Comparison of ENCODE assay signal across 8 mouse cellular contexts in the genomic region with DNA sequence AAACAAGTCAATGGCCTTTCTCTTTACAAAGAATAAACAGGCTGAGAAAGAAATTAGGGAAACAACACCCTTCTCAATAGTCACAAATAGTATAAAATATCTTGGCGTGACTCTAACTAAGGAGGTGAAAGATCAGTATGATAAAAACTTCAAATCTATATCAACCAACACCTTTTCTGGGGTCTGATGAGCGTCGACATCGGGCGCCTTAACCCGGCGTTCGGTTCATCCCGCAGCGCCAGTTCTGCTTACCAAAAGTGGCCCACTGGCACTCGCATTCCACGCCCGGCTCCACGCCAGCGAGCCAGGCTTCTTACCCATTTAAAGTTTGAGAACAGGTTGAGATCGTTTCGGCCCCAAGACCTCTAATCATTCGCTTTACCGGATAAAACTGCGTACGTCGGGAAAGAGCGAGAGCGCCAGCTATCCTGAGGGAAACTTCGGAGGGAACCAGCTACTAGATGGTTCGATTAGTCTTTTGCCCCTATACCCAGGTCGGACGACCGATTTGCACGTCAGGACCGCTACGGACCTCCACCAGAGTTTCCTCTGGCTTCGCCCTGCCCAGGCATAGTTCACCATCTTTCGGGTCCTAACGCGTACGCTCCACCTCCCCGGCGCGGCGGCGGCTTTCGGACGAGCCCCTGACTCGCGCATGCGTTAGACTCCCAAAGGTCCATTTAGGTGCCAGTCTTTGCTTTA.
DNase-seq lines count a peak whose midpoint lies in the region; ATAC-seq lines count a peak whose summit lies in the region.
"Not testable (repeated sequence)": the region's sequence is repeated elsewhere in the genome, so short reads cannot be mapped to it uniquely, and the experiment has no call there.

No protein-coding gene starts in this region.

- H3K27ac ChIP-seq in hindbrain, embryonic 13.5 days; lung, embryonic 16.5 days (ENCODE audit: low read length): not testable (repeated sequence)

- H3K4me1 ChIP-seq in hindbrain, embryonic 13.5 days (replicated peaks) = peaks cover 35% of the 10 kb centered on the region
- H3K4me1 ChIP-seq in lung, embryonic 16.5 days (replicated peaks; ENCODE audit: control insufficient read depth, insufficient read depth, low read length) = not testable (repeated sequence)

- 78% methylated on average over 47 of the region's 47 CpGs for WGBS in hindbrain, embryonic 13.5 days
- WGBS in lung, embryonic 16.5 days = 73% methylated on average over 47 of the region's 47 CpGs

- H3K4me2 ChIP-seq in hindbrain, embryonic 13.5 days; lung, embryonic 16.5 days (ENCODE audit: low read depth, low read length): not testable (repeated sequence)

- not testable (repeated sequence) for H3K9me3 ChIP-seq in hindbrain, embryonic 13.5 days; lung, embryonic 16.5 days (ENCODE audit: control insufficient read depth, low read length)

- peak; percentile 96 for DNase-seq in MEL-GATA-1-ER (ENCODE audit: extremely low read depth, low read depth)
- DNase-seq in cerebellum, adult 9-11 months = peak; percentile 90
- DNase-seq in frontal cortex, postnatal 25 days (ENCODE audit: low spot score in 2 of 2) = peak; percentile 100
- peak; percentile 100 for DNase-seq in layer of hippocampus, postnatal 10 days (ENCODE audit: low spot score in 2 of 2)
- DNase-seq in ovary, postnatal 10 days (ENCODE audit: low spot score) = peak; percentile 100
- DNase-seq in thymus, postnatal 10 days (ENCODE audit: low spot score in 2 of 2) = peak; percentile 97 to 100

- not testable (repeated sequence) for H3K4me3 ChIP-seq in hindbrain, embryonic 13.5 days; lung, embryonic 16.5 days (ENCODE audit: low read length)

- ATAC-seq in hindbrain, embryonic 13.5 days (ENCODE audit: low FRiP score) = peak; percentile 99
- ATAC-seq in lung, embryonic 16.5 days (ENCODE audit: low read depth) = peak; percentile 100

- not testable (repeated sequence) for H3K9ac ChIP-seq in hindbrain, embryonic 13.5 days; lung, embryonic 16.5 days (ENCODE audit: low read length)

- H3K27me3 ChIP-seq in hindbrain, embryonic 13.5 days; lung, embryonic 16.5 days (ENCODE audit: control insufficient read depth, insufficient read depth, low read depth, low read length): not testable (repeated sequence)

- not testable (repeated sequence) for H3K36me3 ChIP-seq in hindbrain, embryonic 13.5 days; lung, embryonic 16.5 days (ENCODE audit: control insufficient read depth, insufficient read depth, low read length)
